In the genomic region with DNA sequence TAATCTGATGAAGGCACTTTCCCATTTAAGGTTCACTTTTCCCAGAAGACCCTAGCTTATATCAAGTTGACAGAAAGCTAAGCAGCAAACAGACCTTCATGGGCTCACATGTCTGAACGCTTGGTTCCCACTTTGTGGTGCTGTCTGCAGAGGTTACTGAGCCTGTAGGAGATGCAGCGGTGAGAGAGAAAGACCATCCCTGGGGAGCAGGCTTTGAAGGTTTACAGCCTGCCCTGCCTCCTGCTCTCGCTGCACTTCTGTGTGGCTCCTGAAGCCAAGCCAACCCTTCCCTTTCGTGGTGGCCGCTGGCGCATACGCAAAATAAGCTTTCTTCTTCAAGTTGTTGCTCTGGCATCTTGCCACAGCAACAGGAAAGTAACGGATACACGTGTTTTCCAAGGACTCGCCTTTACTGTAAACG, we compare ENCODE assay signal across 8 mouse cellular contexts. TPM values are rescaled to one million over a fixed set of nuclear protein-coding genes. Genes with fewer than 3 reads are reported as not detected.
DNase-seq lines count a peak whose midpoint lies in the region; ATAC-seq lines count a peak whose summit lies in the region.

A gene (plus strand): TSS at position 35 of the 421 bp plus-strand sequence.

- peaks cover 7% of the 10 kb centered on the region; the same call in 1 of the 2 replicates for H3K36me3 ChIP-seq in intestine, embryonic 16.5 days (ENCODE audit: control insufficient read depth, insufficient read depth, low read length)
- no peaks in the 10 kb centered on the region for H3K36me3 ChIP-seq in liver, embryonic 15.5 days (replicated peaks)

- peak within 1 kb of the TSS; percentile 37 for H3K4me2 ChIP-seq in intestine, embryonic 16.5 days (ENCODE audit: low read depth, low read length)
- H3K4me2 ChIP-seq in liver, embryonic 15.5 days, result 0 out of 2 replicates have a peak within 1 kb of the TSS, but pooled peaks have one; percentile 4

- peak within 1 kb of the TSS; percentile 63 for H3K27ac ChIP-seq in intestine, embryonic 16.5 days (ENCODE audit: low read length)
- no peak within 1 kb of the TSS for H3K27ac ChIP-seq in liver, embryonic 15.5 days (replicated peaks)

- peak; percentile 36 for DNase-seq in 416B (ENCODE audit: low read depth)
- peak; percentile 43 for DNase-seq in adrenal gland, adult 8-10 months
- DNase-seq in gastrocnemius, postnatal 36 days, result peak; percentile 12 to 23
- DNase-seq in ovary, postnatal 14 days (ENCODE audit: low spot score), result peak; percentile 55
- no peak for DNase-seq in spleen, adult 12 weeks (ENCODE audit: low spot score)

- intact Hi-C loops in gastrocnemius, postnatal 36 days (cut with DNase I), result no loop called here

- no peaks in the 10 kb centered on the region for H3K27me3 ChIP-seq in intestine, embryonic 16.5 days (replicated peaks; ENCODE audit: control insufficient read depth, insufficient read depth, low read length)
- H3K27me3 ChIP-seq in liver, embryonic 15.5 days, result no peaks in the 10 kb centered on the region

- H3K4me3 ChIP-seq in intestine, embryonic 16.5 days (ENCODE audit: low read length), result peak within 1 kb of the TSS; percentile 14; the same call in 1 of the 2 replicates
- H3K4me3 ChIP-seq in liver, embryonic 15.5 days (replicated peaks), result no peak within 1 kb of the TSS

- peak within 1 kb of the TSS; percentile 34; the same call in 1 of the 2 replicates for H3K9ac ChIP-seq in intestine, embryonic 16.5 days (ENCODE audit: low read depth, low read length)
- H3K9ac ChIP-seq in liver, embryonic 15.5 days, result no peak within 1 kb of the TSS

- WGBS in intestine, embryonic 16.5 days, result 14% methylated on average over 11 of the region's 11 CpGs
- WGBS in liver, embryonic 15.5 days (ENCODE audit: insufficient replicate concordance), result 46% methylated on average over 11 of the region's 11 CpGs

- peaks cover 8% of the 10 kb centered on the region for H3K4me1 ChIP-seq in intestine, embryonic 16.5 days (ENCODE audit: control insufficient read depth, insufficient read depth, low read length)
- no peaks in the 10 kb centered on the region; the same call in none of the 2 replicates for H3K4me1 ChIP-seq in liver, embryonic 15.5 days (replicated peaks)

- ATAC-seq in intestine, embryonic 16.5 days, result peak; percentile 49
- no peak for ATAC-seq in liver, embryonic 15.5 days (ENCODE audit: insufficient read depth)
- ATAC-seq in activated CD4-positive, CD25-positive, alpha-beta regulatory T cell, adult 4 months, result no peak

- H3K9me3 ChIP-seq in intestine, embryonic 16.5 days (ENCODE audit: control insufficient read depth, low read length), result no peaks in the 10 kb centered on the region
- H3K9me3 ChIP-seq in liver, embryonic 15.5 days (replicated peaks), result no peaks in the 10 kb centered on the region

RNA-seq across cellular contexts. Expression of the gene that starts here (rescaled TPM):
- 1 to 10 TPM; 1.4 to 4.8 (median 2.7) TPM for total RNA-seq in adrenal gland, adult 8-10 months (2022)
- total RNA-seq in gastrocnemius, postnatal 36 days (2021), result not detected
- polyA plus RNA-seq in intestine, embryonic 16.5 days (2015; fragmentation: Nextera tagmentation; extraction: Ambion mirVana), result 0.23 and 0.44 TPM in 2 replicates
- polyA plus RNA-seq in liver, embryonic 15.5 days (2015; fragmentation: Nextera tagmentation; extraction: Ambion mirVana), result 0.66 and 0.88 TPM in 2 replicates
- under 1 TPM; 0.56 to 0.66 TPM for polyA plus RNA-seq in activated CD4-positive, CD25-positive, alpha-beta regulatory T cell, adult 4 months (2017; shearing (Covaris generic))

Comparison
In these comparisons a context has a peak if more than half of its experiments do, and no peak if none do; other contexts are left out.
1. Peak in DNase-seq in gastrocnemius, postnatal 36 days; RNA of the gene not detected or under 1 TPM.
2. Peak in ATAC-seq, H3K4me3 ChIP-seq, H3K27ac ChIP-seq, H3K9ac ChIP-seq and H3K4me2 ChIP-seq in intestine, embryonic 16.5 days; RNA of the gene not detected or under 1 TPM.